Mouse (Mus musculus) heart, embryonic 11.5 days (tissue): Measurements from ENCODE around the gene Atp2a1. TPM values are rescaled to one million over a fixed set of nuclear protein-coding genes. Genes with fewer than 3 reads are reported as not detected.

Experiments used
- ATAC-seq: fragments of 200-750 bp; cut with Nextera tagmentation; replicated peaks from 2 replicates; pipeline ENCODE4 v1.8.0; 2017; ENCODE audit warnings: moderate library complexity; ENCODE audit not compliant: insufficient number of reproducible peaks, low FRiP score, low TSS enrichment
- H3K27ac ChIP-seq: fragments of 300-500 bp; sonication (generic); 2 replicates; pipeline ENCODE4 v1.5.1; 2014; ENCODE audit warnings: mild to moderate bottlenecking, low read depth, low read length
- H3K27me3 ChIP-seq: fragments of 300-500 bp; sonication (generic); 2 replicates; pipeline ENCODE4 v1.6.1; 2014; ENCODE audit warnings: mild to moderate bottlenecking, low read length, mixed read lengths; ENCODE audit not compliant: control insufficient read depth, insufficient read depth
- H3K36me3 ChIP-seq: fragments of 300-500 bp; sonication (generic); 2 replicates; pipeline ENCODE4 v1.6.1; 2014; ENCODE audit warnings: mild to moderate bottlenecking, low read length, moderate library complexity, mixed read lengths; ENCODE audit not compliant: control insufficient read depth, insufficient read depth
- H3K4me1 ChIP-seq: fragments of 300-500 bp; sonication (generic); 2 replicates; pipeline ENCODE4 v1.6.1; 2014; ENCODE audit warnings: low read length; ENCODE audit not compliant: control insufficient read depth, insufficient read depth
- H3K4me2 ChIP-seq: fragments of 300-500 bp; sonication (generic); 2 replicates; pipeline ENCODE4 v1.6.1; 2014; ENCODE audit warnings: mild to moderate bottlenecking, moderate library complexity
- H3K4me3 ChIP-seq: fragments of 300-500 bp; sonication (generic); 2 replicates; pipeline ENCODE4 v1.5.1; 2014; ENCODE audit warnings: low read depth, low read length
- H3K9ac ChIP-seq: fragments of 300-500 bp; sonication (generic); 2 replicates; pipeline ENCODE4 v1.6.1; 2014; ENCODE audit warnings: mild to moderate bottlenecking, low read depth, low read length, moderate library complexity
- H3K9me3 ChIP-seq: fragments of 300-500 bp; sonication (generic); replicated peaks from 2 replicates; pipeline ENCODE4 v1.6.1; 2016; ENCODE audit warnings: low read length; ENCODE audit not compliant: control insufficient read depth
- WGBS: fragments of 180-500 bp; shearing (Covaris S2); extraction: QIAGEN DNeasy Blood & Tissue Kit; methylation state at CpG from one replicate; pipeline ENCODE4 v1.1.7; 2014; ENCODE audit not compliant: insufficient replicate concordance; 5-methylcytosine and 5-hydroxymethylcytosine counted together
- polyA plus RNA-seq: library from polyadenylated mRNA; unstranded; fragments of >200 nt; fragmentation: Nextera tagmentation; extraction: Ambion mirVana; gene quantifications from 2 replicates; pipeline ENCODE4 v1.2.1, GENCODE M21; 2014

The Atp2a1 gene
- polyA plus RNA-seq, 1 experiment from 2014 or later, result 5.0 TPM

- ATAC-seq, result peak; percentile 82
- peak overlapping the region; percentile 69 for H3K4me2 ChIP-seq
- H3K4me1 ChIP-seq, result no peaks in the 10 kb centered on the region
- peak overlapping the region; percentile 53; the same call in 1 of the 2 replicates for H3K9ac ChIP-seq
- no peaks in the 10 kb centered on the region for H3K36me3 ChIP-seq
- peak overlapping the region; percentile 35 for H3K4me3 ChIP-seq
- WGBS, result under 1% methylated on average over 23 of the region's 23 CpGs
- H3K27me3 ChIP-seq, result no peaks in the 10 kb centered on the region
- H3K9me3 ChIP-seq, result no peaks in the 10 kb centered on the region
- peak overlapping the region; percentile 51 for H3K27ac ChIP-seq
Observed at GRCm38 (mm10) chr7:126482392-126482871, 19.5 kb upstream of the Atp2a1 start.

- Histone ChIP-seq H3K9ac (no peak overlapping the region), H3K4me3 (no peak overlapping the region), H3K27ac (no peak overlapping the region), H3K27me3 (no peaks in the 10 kb centered on the region), H3K4me2 (no peak overlapping the region), H3K36me3 (no peaks in the 10 kb centered on the region), H3K9me3 (no peaks in the 10 kb centered on the region), H3K4me1 (no peaks in the 10 kb centered on the region)
- 14% methylated on average over 5 of the region's 5 CpGs for WGBS
- no peak for ATAC-seq
Observed at GRCm38 (mm10) chr7:126481699-126482098, 18.8 kb upstream of the Atp2a1 start.

- Histone ChIP-seq H3K4me1 (peaks cover 12% of the 10 kb centered on the region), H3K4me3 (peak within 1 kb of the TSS; percentile 78), H3K27ac (peak within 1 kb of the TSS; percentile 97), H3K36me3 (peaks cover 15% of the 10 kb centered on the region), H3K9ac (peak within 1 kb of the TSS; percentile 81), H3K27me3 (no peaks in the 10 kb centered on the region), H3K9me3 (no peaks in the 10 kb centered on the region), H3K4me2 (peak within 1 kb of the TSS; percentile 94)
- peak; percentile 87 for ATAC-seq
- WGBS, result 0% methylated on average over 53 of the region's 53 CpGs
Observed at GRCm38 (mm10) chr7:126474993-126475581, 12.2 kb upstream of the Atp2a1 start, which contains the start of gene Sh2b1. Gene Sh2b1, minus strand, starts transcription at chr7:126475424.

- 3% methylated on average over 26 of the region's 27 CpGs for WGBS
- Histone ChIP-seq H3K4me3 (peak overlapping the region; percentile 78), H3K27me3 (no peaks in the 10 kb centered on the region), H3K9me3 (no peaks in the 10 kb centered on the region), H3K4me1 (peaks cover 14% of the 10 kb centered on the region), H3K9ac (peak overlapping the region; percentile 81), H3K27ac (peak overlapping the region; percentile 97), H3K36me3 (peaks cover 15% of the 10 kb centered on the region), H3K4me2 (peak overlapping the region; percentile 94)
- no peak; the same call in 1 of the 2 replicates for ATAC-seq
Observed at GRCm38 (mm10) chr7:126474486-126474955, 11.6 kb upstream of the Atp2a1 start.

- WGBS, result 88% methylated on average over 9 of the region's 9 CpGs
- Histone ChIP-seq H3K4me1 (peaks cover 14% of the 10 kb centered on the region), H3K4me3 (peak overlapping the region; percentile 78), H3K27ac (no peak overlapping the region), H3K9ac (peak overlapping the region; percentile 81), H3K9me3 (no peaks in the 10 kb centered on the region), H3K4me2 (peak overlapping the region; percentile 94), H3K27me3 (no peaks in the 10 kb centered on the region), H3K36me3 (peaks cover 21% of the 10 kb centered on the region)
- ATAC-seq, result no peak
Observed at GRCm38 (mm10) chr7:126473470-126474086, 10.7 kb upstream of the Atp2a1 start.

GRCm38 (mm10) chr7:126472713-126473112 is 9.8 kb upstream of the Atp2a1 start:
- 91% methylated on average over 16 of the region's 16 CpGs for WGBS
- Histone ChIP-seq H3K27me3 (no peaks in the 10 kb centered on the region), H3K36me3 (peaks cover 29% of the 10 kb centered on the region), H3K9me3 (no peaks in the 10 kb centered on the region), H3K27ac (no peak overlapping the region), H3K9ac (no peak overlapping the region), H3K4me3 (no peak overlapping the region), H3K4me2 (no peak overlapping the region), H3K4me1 (peaks cover 14% of the 10 kb centered on the region)
- ATAC-seq, result no peak

- Histone ChIP-seq H3K27me3 (no peaks in the 10 kb centered on the region), H3K36me3 (peaks cover 33% of the 10 kb centered on the region), H3K4me2 (no peak overlapping the region), H3K4me3 (no peak overlapping the region), H3K4me1 (peaks cover 14% of the 10 kb centered on the region), H3K9ac (no peak overlapping the region), H3K27ac (no peak overlapping the region), H3K9me3 (no peaks in the 10 kb centered on the region)
- ATAC-seq, result no peak
- WGBS, result 90% methylated on average over 13 of the region's 13 CpGs
Observed at GRCm38 (mm10) chr7:126472306-126472705, 9.4 kb upstream of the Atp2a1 start.

GRCm38 (mm10) chr7:126471853-126472252 is 8.9 kb upstream of the Atp2a1 start:
- H3K27ac ChIP-seq, result no peak overlapping the region
- no peaks in the 10 kb centered on the region for H3K27me3 ChIP-seq
- H3K4me2 ChIP-seq, result no peak overlapping the region
- H3K36me3 ChIP-seq, result peaks cover 37% of the 10 kb centered on the region
- 78% methylated on average over 4 of the region's 4 CpGs for WGBS
- no peak overlapping the region for H3K9ac ChIP-seq
- no peak for ATAC-seq
- H3K4me3 ChIP-seq, result no peak overlapping the region
- H3K9me3 ChIP-seq, result no peaks in the 10 kb centered on the region
- peaks cover 17% of the 10 kb centered on the region for H3K4me1 ChIP-seq
